ENCODE assay signal across 19 mouse cellular contexts in genomic region chr3:41171772-41172171, GRCm38 (mm10).
A peak's percentile ranks its signal among the peaks of the same experiment; 100 is the strongest.
DNase-seq lines count a peak whose midpoint lies in the region; ATAC-seq and TF ChIP-seq lines count a peak whose summit lies in the region.
"Had no signal": no experiment of that assay in that cellular context is flagged by ENCODE, and none has a peak within 500 bp of the region (broad histone marks: within the 10 kb centered on the region; RNA-seq: fewer than 3 reads in every experiment).

No protein-coding gene starts in this region.

- 0 out of 2 replicates have a peak, but pooled peaks cover 2% of the 10 kb centered on the region for H3K9me3 ChIP-seq in heart, embryonic 15.5 days (replicated peaks)
- H3K9me3 ChIP-seq in liver, postnatal 0 days (ENCODE audit: low read length): no peaks in the 10 kb centered on the region
- no peaks in the 10 kb centered on the region for H3K9me3 ChIP-seq in midbrain, embryonic 10.5 days (replicated peaks)

- intact Hi-C loops in heart, postnatal 25 days (cut with DNase I): no loop called here
- intact Hi-C loops in left cerebral cortex, postnatal 14 days (cut with DNase I): no loop called here

- TF ChIP-seq POLR2A in bone marrow, adult 2 months (IDR thresholded peaks at IDR 0.05; ENCODE audit: borderline replicate concordance, control insufficient read depth, low read depth, low read length): no peak

- no peak overlapping the region for H3K4me2 ChIP-seq in heart, embryonic 15.5 days
- no peak overlapping the region for H3K4me2 ChIP-seq in liver, postnatal 0 days (ENCODE audit: low read depth, low read length)
- H3K4me2 ChIP-seq: hindbrain, embryonic 14.5 days; lung, embryonic 14.5 days; midbrain, embryonic 13.5 days had no signal

- WGBS in heart, embryonic 15.5 days: 86% methylated on average over 4 of the region's 4 CpGs
- WGBS in bone marrow, adult 2 months: 91% methylated on average over 4 of the region's 4 CpGs
- WGBS in liver, postnatal 0 days (ENCODE audit: insufficient replicate concordance): 90% methylated on average over 4 of the region's 4 CpGs
- 91% methylated on average over 4 of the region's 4 CpGs for WGBS in midbrain, embryonic 10.5 days

- H3K4me3 ChIP-seq in heart, embryonic 15.5 days: no peak overlapping the region
- H3K4me3 ChIP-seq in bone marrow, adult 2 months (replicated peaks; ENCODE audit: control insufficient read depth, low read depth, low read length): no peak overlapping the region
- no peak overlapping the region for H3K4me3 ChIP-seq in liver, postnatal 0 days (ENCODE audit: low read depth, low read length)
- H3K4me3 ChIP-seq in midbrain, embryonic 10.5 days: no peak overlapping the region
- H3K4me3 ChIP-seq: midbrain, embryonic 13.5 days had no signal

- H3K27ac ChIP-seq in heart, embryonic 15.5 days: peak overlapping the region; percentile 92
- peak overlapping the region; percentile 45; the same call in 1 of the 2 replicates for H3K27ac ChIP-seq in bone marrow, adult 2 months (ENCODE audit: control insufficient read depth, insufficient read depth, low read depth, low read length, poor library complexity)
- peak overlapping the region; percentile 62 for H3K27ac ChIP-seq in liver, postnatal 0 days (ENCODE audit: low read depth)
- no peak overlapping the region for H3K27ac ChIP-seq in midbrain, embryonic 10.5 days (replicated peaks)
- H3K27ac ChIP-seq: hindbrain, embryonic 14.5 days; kidney, postnatal 0 days; midbrain, embryonic 13.5 days had no signal

- no peak overlapping the region for H3K9ac ChIP-seq in heart, embryonic 15.5 days
- no peak overlapping the region for H3K9ac ChIP-seq in liver, postnatal 0 days (replicated peaks)
- H3K9ac ChIP-seq: hindbrain, embryonic 14.5 days; lung, embryonic 14.5 days; midbrain, embryonic 13.5 days had no signal

- TF ChIP-seq CTCF in bone marrow, adult 2 months (IDR thresholded peaks at IDR 0.05; ENCODE audit: control insufficient read depth, insufficient read depth, low read length): no peak
- no peak for TF ChIP-seq CTCF in liver, postnatal 0 days (IDR thresholded peaks at IDR 0.05; ENCODE audit: low read depth)

- no peak for ATAC-seq in heart, embryonic 15.5 days (replicated peaks; ENCODE audit: insufficient number of reproducible peaks, insufficient read depth, low FRiP score, low read depth)
- ATAC-seq in liver, postnatal 0 days: no peak
- ATAC-seq: forebrain, embryonic 16.5 days; midbrain, embryonic 13.5 days had no signal

- H3K36me3 ChIP-seq in heart, embryonic 15.5 days: no peaks in the 10 kb centered on the region
- H3K36me3 ChIP-seq in liver, postnatal 0 days (replicated peaks; ENCODE audit: insufficient read depth, low read length): no peaks in the 10 kb centered on the region
- H3K36me3 ChIP-seq in midbrain, embryonic 10.5 days: no peaks in the 10 kb centered on the region
- H3K36me3 ChIP-seq: midbrain, embryonic 13.5 days had no signal

- H3K27me3 ChIP-seq in heart, embryonic 15.5 days: no peaks in the 10 kb centered on the region
- no peaks in the 10 kb centered on the region for H3K27me3 ChIP-seq in liver, postnatal 0 days (ENCODE audit: insufficient read depth, low read length)
- peaks cover 3% of the 10 kb centered on the region; the same call in 1 of the 2 replicates for H3K27me3 ChIP-seq in midbrain, embryonic 10.5 days (ENCODE audit: low read depth, poor library complexity, severe bottlenecking)
- H3K27me3 ChIP-seq: midbrain, embryonic 13.5 days had no signal

- DNase-seq in heart, postnatal 25 days (ENCODE audit: low spot score): no peak
- DNase-seq in heart, postnatal 4 days: peak; percentile 3
- no peak for DNase-seq in liver, postnatal 0 days
- DNase-seq in midbrain, embryonic 10.5 days (ENCODE audit: low spot score): no peak
- DNase-seq in left cerebral cortex, postnatal 14 days (ENCODE audit: low spot score in 2 of 2): no peak
- DNase-seq: adrenal gland, adult 2 months; cerebellum, adult 11-12 months; cerebellum, postnatal 36 days; layer of hippocampus, postnatal 36 days; left cerebral cortex, postnatal 4 days; lung, embryonic 14.5 days; retina, postnatal 1 day; thymus, adult 18-20 months had no signal

- no peak for TF ChIP-seq EP300 in liver, postnatal 0 days (IDR thresholded peaks at IDR 0.05; ENCODE audit: low read depth)

- peaks cover 44% of the 10 kb centered on the region for H3K4me1 ChIP-seq in heart, embryonic 15.5 days (replicated peaks)
- H3K4me1 ChIP-seq in bone marrow, adult 2 months (ENCODE audit: control insufficient read depth, insufficient read depth, low read length): peaks cover 3% of the 10 kb centered on the region; the same call in 1 of the 2 replicates
- H3K4me1 ChIP-seq in liver, postnatal 0 days (ENCODE audit: insufficient read depth): peaks cover 14% of the 10 kb centered on the region
- H3K4me1 ChIP-seq in midbrain, embryonic 10.5 days: no peaks in the 10 kb centered on the region
- H3K4me1 ChIP-seq: midbrain, embryonic 13.5 days had no signal
